Mouse (Mus musculus) spleen, postnatal 0 days (tissue): ENCODE results near the gene Coasy. TPM values are rescaled to one million over a fixed set of nuclear protein-coding genes. Genes with fewer than 3 reads are reported as not detected.

Experiments
- polyA plus RNA-seq: library from polyadenylated mRNA; unstranded; fragments of >200 nt; fragmentation: Nextera tagmentation; extraction: Ambion mirVana; gene quantifications from 2 replicates; pipeline ENCODE4 v1.2.1, GENCODE M21; 2015

Coasy gene
- polyA plus RNA-seq: 19.0 and 20.6 TPM in 2 replicates

GRCm38 (mm10) chr11:101082208-101083082 is at the start of gene Coasy:
Gene Coasy, plus strand, starts transcription at chr11:101082565.

DNA sequence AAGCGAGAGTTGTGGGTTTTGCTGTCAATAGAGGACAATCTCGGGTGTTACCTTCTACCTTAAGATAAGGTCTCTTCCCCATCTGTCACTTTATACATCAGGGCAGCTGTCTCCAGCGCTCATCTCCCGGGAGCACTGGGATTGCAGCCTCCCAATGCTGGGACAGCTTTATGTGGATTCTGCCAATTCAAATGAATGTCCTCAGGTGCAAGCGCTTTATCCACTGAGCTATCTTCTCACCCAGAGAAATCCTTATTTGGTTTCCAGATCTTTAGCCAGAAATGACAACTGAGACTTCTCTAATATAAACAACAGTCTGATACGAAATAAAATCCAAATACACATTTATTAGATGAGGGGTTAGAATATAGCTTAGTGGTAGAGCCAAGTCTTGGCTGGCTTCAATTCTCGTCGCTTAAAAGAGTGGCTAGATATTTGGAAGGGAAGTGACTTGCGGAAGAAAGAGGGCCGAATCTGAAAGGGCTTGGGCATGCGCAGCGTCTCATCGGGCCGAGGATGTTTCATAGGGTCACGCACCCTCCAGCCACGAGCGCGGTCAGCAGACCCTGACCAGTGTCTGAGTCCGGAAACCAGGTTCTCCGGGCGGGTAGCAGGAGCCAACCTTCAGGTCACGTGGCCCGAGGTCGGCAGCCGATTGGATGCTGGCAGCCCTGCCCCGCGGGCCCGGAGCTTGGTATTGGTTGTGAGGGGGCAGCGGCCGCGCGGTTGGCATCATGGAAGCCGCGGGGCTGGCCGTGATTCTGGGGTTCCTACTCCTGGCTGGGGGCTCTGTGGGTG is 12.8 kb upstream of the Coasy start, which contains the start of gene Naglu:
Gene Naglu, plus strand, starts transcription at position 622 of the 798 bp plus-strand sequence.

DNA sequence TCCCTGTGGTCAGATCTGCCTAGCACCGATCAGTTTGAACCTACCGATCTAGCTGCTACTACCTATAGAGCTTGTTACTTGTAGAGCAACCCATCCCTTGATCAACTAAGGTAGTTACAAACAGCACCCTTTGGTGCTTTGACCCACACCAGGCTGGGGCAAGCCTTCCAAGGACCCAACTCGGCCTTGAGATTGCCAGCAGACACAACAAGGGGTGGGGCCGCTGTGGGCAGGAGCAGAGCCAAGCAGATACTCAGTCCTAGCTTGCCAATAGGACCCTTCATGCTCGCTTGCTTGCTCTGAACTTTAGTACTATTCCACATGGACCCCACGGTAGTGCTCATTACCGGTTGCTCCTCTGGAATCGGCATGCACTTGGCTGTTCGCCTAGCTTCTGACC is 4.2 kb upstream of the Coasy start, which contains the start of gene Hsd17b1:
Gene Hsd17b1, plus strand, starts transcription at position 291 of the 400 bp plus-strand sequence.

DNA sequence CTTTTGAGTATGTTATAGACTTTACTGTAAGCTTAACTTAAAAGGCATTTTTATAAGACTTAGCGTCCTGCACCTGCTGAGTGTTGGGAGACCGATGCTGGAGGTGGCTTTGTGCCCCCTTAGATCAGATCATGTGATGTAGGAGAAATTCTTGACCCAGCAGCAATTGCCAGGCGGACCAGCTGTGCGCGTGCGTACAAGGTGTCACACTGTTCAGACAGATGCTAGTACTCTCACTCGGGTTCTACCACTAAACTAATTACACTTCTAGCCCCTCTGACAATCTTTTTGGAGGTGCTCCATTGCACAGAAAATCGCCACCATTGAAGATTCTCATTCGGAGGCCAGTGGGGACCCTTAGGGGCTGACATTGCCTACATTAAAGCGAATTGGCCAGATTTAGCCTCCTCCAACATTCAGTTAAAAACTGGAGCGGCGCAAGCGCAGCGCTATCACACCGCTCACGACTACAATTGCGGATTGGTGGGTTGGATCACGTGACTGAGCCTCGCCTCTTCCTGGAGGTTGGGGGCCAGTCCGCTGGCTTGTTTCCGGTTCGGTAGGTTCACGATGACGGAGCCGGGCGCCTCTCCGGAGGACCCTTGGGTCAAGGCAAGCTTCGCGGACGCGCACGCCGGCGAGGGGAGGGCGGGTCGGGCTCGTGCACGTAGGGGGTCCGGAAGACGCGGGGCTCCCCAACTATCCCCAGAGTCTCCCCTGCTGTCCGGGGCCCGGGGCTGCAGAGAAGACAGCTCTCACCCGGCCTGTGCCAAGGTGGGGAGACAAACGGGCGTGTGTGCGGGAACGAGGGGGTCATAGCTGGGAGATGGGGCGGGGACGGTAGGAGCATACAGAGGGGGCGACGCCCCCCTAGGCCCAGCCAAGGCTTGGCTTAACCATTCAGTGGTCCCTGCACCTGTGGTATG is 4.7 kb downstream of the Coasy start, which contains the start of gene Mlx:
Gene Mlx, plus strand, starts transcription at position 522 of the 926 bp plus-strand sequence.

DNA sequence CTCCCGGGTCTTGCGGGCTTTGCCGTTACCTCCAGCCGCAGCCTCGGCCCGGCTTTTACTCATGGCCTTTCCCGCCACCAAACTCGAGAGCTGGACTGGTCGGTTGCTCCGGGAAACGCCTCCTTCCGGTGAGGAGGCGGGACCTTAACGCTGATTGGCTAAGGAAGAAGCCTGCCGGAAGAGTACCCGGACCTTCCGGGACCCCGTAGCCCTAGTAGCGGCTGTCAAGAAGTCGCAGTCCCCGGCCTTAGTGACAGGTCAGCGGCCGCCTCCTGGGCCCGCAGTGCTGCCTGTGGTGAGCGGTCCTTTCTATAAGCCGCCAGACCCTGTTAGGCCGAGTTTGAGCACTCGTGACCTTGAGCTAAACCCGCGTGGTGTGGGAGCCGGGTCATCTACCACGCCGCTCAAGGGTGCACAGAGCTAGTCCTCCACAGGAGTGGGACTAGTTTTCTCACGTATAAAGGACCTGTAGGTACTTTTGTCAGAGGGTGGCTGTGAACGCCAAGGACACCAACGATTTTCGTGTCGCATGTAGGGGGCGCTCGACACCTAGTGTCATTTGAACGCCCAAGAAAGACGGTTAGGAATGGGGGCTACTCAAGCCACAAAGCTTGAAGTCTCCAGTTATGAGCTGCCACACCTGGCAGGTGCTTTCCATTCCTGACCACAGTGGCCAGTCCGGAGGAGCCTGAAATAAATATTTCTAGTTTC is 13.1 kb downstream of the Coasy start, which contains the start of gene Psmc3ip:
Gene Psmc3ip, minus strand, starts transcription at position 123 of the 711 bp plus-strand sequence.

DNA sequence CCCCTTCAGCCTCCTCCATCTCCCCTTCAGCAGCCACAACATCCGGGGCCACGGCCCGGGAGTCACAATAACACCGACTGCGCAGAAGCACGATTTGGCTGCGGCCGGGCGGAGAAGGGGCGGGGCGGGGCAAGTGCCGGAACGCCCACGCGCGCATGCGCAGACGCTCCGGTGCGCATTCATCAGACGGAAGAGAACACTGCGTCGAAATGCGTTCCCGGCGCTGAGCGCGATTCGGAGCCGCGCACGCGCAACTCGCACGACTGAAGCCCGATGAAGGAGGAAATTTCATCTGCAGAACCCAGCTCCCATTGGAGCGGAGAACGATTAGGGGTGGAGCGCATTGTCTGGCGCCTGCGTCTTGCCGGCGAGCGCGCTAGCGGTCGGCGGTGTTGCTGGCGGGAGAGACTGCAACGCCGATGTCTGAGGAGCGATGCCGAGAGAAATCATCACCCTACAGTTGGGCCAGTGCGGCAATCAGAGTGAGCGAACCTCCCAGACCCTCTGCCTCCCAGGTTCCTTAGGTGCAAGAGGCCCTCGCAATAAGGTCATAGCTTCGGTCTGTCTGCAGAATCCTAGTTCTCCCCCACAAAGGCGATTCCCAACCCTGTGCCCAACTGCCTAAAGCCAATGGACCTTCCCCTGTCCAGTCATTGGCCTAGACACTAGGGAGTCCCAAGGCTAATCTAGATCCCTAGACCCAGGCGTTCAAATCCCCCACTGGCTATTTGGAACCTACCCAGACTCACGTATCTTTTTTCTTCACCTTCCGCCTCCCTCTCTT is 37.6 kb downstream of the Coasy start, which contains the start of the genes Retreg3 and Tubg1:
Gene Retreg3, minus strand, starts transcription at position 133 of the 784 bp plus-strand sequence.
Gene Tubg1, plus strand, starts transcription at position 178 of the 784 bp plus-strand sequence.

Other genes starting within 250 kb of the Coasy start
- gene Stat5b, start 231.8 kb upstream of the Coasy start, polyA plus RNA-seq: 24.3 and 28.0 TPM in 2 replicates
- gene Stat5a, start 223.2 kb upstream of the Coasy start, polyA plus RNA-seq: 17.4 and 18.3 TPM in 2 replicates
- gene Stat3, start 143.0 kb upstream of the Coasy start, polyA plus RNA-seq: 34.4 and 39.7 TPM in 2 replicates
- gene Cavin1, start 111.7 kb upstream of the Coasy start, polyA plus RNA-seq: 119 and 141 TPM in 2 replicates
- 47.9 and 54.7 TPM in 2 replicates for gene Atp6v0a1, start 73.1 kb upstream of the Coasy start, polyA plus RNA-seq
- gene Naglu, start 12.6 kb upstream of the Coasy start, polyA plus RNA-seq: 7.7 and 10.1 TPM in 2 replicates
- 0.38 and 0.65 TPM in 2 replicates for gene Hsd17b1, start 4.2 kb upstream of the Coasy start, polyA plus RNA-seq
- gene Mlx, start 4.7 kb downstream of the Coasy start, polyA plus RNA-seq: 26.4 and 29.6 TPM in 2 replicates
- 24.3 and 24.8 TPM in 2 replicates for gene Psmc3ip, start 12.9 kb downstream of the Coasy start, polyA plus RNA-seq
- 11.8 and 12.3 TPM in 2 replicates for gene Retreg3, start 37.3 kb downstream of the Coasy start, polyA plus RNA-seq
- 33.1 and 39.4 TPM in 2 replicates for gene Tubg1, start 37.4 kb downstream of the Coasy start, polyA plus RNA-seq
- 0.66 and 1.2 TPM in 2 replicates for gene Tubg2, start 73.3 kb downstream of the Coasy start, polyA plus RNA-seq
- 0.18 and 0.65 TPM in 2 replicates for gene Cntnap1, start 88.0 kb downstream of the Coasy start, polyA plus RNA-seq
- 2.9 and 4.0 TPM in 2 replicates for gene Plekhh3, start 88.8 kb downstream of the Coasy start, polyA plus RNA-seq
- 0.15 and 0.16 TPM in 2 replicates for gene Ccr10, start 92.9 kb downstream of the Coasy start, polyA plus RNA-seq
- gene Ezh1, start 143.9 kb downstream of the Coasy start, polyA plus RNA-seq: 9.0 and 10.7 TPM in 2 replicates
- 77.1 and 98.8 TPM in 2 replicates for gene Ramp2, start 163.5 kb downstream of the Coasy start, polyA plus RNA-seq
- gene Vps25, start 171.1 kb downstream of the Coasy start, polyA plus RNA-seq: 92.3 and 92.9 TPM in 2 replicates
- 4.0 and 5.7 TPM in 2 replicates for gene Wnk4, start 178.0 kb downstream of the Coasy start, polyA plus RNA-seq
- 0.61 and 0.88 TPM in 2 replicates for gene Cntd1, start 196.4 kb downstream of the Coasy start, polyA plus RNA-seq
- gene Coa3, start 196.5 kb downstream of the Coasy start, polyA plus RNA-seq: 103 and 105 TPM in 2 replicates
- gene Becn1, start 219.7 kb downstream of the Coasy start, polyA plus RNA-seq: 104 and 112 TPM in 2 replicates
- gene Psme3, start 233.6 kb downstream of the Coasy start, polyA plus RNA-seq: 134 and 137 TPM in 2 replicates
- gene Aoc2, start 242.5 kb downstream of the Coasy start, polyA plus RNA-seq: 1.8 and 2.0 TPM in 2 replicates
- 0.78 and 0.86 TPM in 2 replicates for gene Aoc3, start 248.0 kb downstream of the Coasy start, polyA plus RNA-seq